Mouse (Mus musculus) liver, embryonic 16.5 days (tissue): ENCODE data around the gene Ctf1. TPM values are rescaled to one million over a fixed set of nuclear protein-coding genes. Genes with fewer than 3 reads are reported as not detected.

Experiments used
- microRNA counts: library from miRNA; unstranded; fragments of <30 nt; microRNA quantifications from one replicate; lab custom pipeline; 2016
- microRNA-seq: library from miRNA; unstranded; fragments of <30 nt; microRNA quantifications from one replicate; pipeline ENCODE4, GENCODE M21; 2016
- polyA plus RNA-seq: library from polyadenylated mRNA; unstranded; fragments of >200 nt; fragmentation: Nextera tagmentation; extraction: Ambion mirVana; gene quantifications from 2 replicates; pipeline ENCODE4 v1.2.1, GENCODE M21; 2015

The Ctf1 gene
- polyA plus RNA-seq, 1 experiment from 2014 or later: 2.5 TPM

MicroRNAs within 50 kb of the gene (microRNA counts, 519-probe panel; counts per million panel counts)
- microRNA mmu-miR-762 (lab: Ali Mortazavi, UCI): 2,254 counts per million, percentile 44 among the panel's probes with 10 or more counts

Small RNA genes lying within 50 kb of the gene (microRNA-seq; reads per million reads assigned to microRNA genes)
- gene Mir762: not detected

Other genes starting within 250 kb of the Ctf1 start
- gene Fbrs, start 233.5 kb upstream of the Ctf1 start, polyA plus RNA-seq: 4.0 and 4.9 TPM in 2 replicates
- gene Srcap, start 200.8 kb upstream of the Ctf1 start, polyA plus RNA-seq: 12.2 and 13.6 TPM in 2 replicates
- 5.1 and 5.5 TPM in 2 replicates for gene Gm42715, start 193.2 kb upstream of the Ctf1 start, polyA plus RNA-seq
- gene Tmem265, start 151.3 kb upstream of the Ctf1 start, polyA plus RNA-seq: 2.9 and 4.3 TPM in 2 replicates
- gene Phkg2, start 139.4 kb upstream of the Ctf1 start, polyA plus RNA-seq: 19.7 and 21.1 TPM in 2 replicates
- 5.9 and 6.5 TPM in 2 replicates for gene Ccdc189, start 124.1 kb upstream of the Ctf1 start, polyA plus RNA-seq
- 17.5 and 18.0 TPM in 2 replicates for gene Rnf40, start 124.0 kb upstream of the Ctf1 start, polyA plus RNA-seq
- gene Zfp629, start 96.9 kb upstream of the Ctf1 start, polyA plus RNA-seq: 1.4 and 2.1 TPM in 2 replicates
- gene Bcl7c, start 3.8 kb upstream of the Ctf1 start, polyA plus RNA-seq: 16.8 and 17.0 TPM in 2 replicates
- gene Ctf2, start 19.4 kb downstream of the Ctf1 start, polyA plus RNA-seq: 0.05 TPM in 2 replicates
- 1.9 and 2.0 TPM in 2 replicates for gene Fbxl19, start 31.8 kb downstream of the Ctf1 start, polyA plus RNA-seq
- 11.2 and 12.9 TPM in 2 replicates for gene Orai3, start 57.1 kb downstream of the Ctf1 start, polyA plus RNA-seq
- gene Setd1a, start 63.9 kb downstream of the Ctf1 start, polyA plus RNA-seq: 7.5 and 7.9 TPM in 2 replicates
- gene Gm49388, start 72.9 kb downstream of the Ctf1 start, polyA plus RNA-seq: not detected in 2 replicates
- 72.9 and 80.3 TPM in 2 replicates for gene Hsd3b7, start 87.9 kb downstream of the Ctf1 start, polyA plus RNA-seq
- gene Stx4a, start 111.6 kb downstream of the Ctf1 start, polyA plus RNA-seq: 11.8 TPM in 2 replicates
- gene Stx1b, start 111.8 kb downstream of the Ctf1 start, polyA plus RNA-seq: 0.25 and 0.40 TPM in 2 replicates
- 4.8 and 4.9 TPM in 2 replicates for gene Zfp646, start 163.5 kb downstream of the Ctf1 start, polyA plus RNA-seq
- 4.5 and 5.0 TPM in 2 replicates for gene Zfp668, start 164.1 kb downstream of the Ctf1 start, polyA plus RNA-seq
- 0.28 and 0.41 TPM in 2 replicates for gene Prss53, start 178.2 kb downstream of the Ctf1 start, polyA plus RNA-seq
- not detected in 2 replicates for gene Gm21974, start 182.7 kb downstream of the Ctf1 start, polyA plus RNA-seq
- 140 and 149 TPM in 2 replicates for gene Vkorc1, start 182.9 kb downstream of the Ctf1 start, polyA plus RNA-seq
- gene Bckdk, start 191.3 kb downstream of the Ctf1 start, polyA plus RNA-seq: 45.9 and 51.1 TPM in 2 replicates
- 12.9 and 13.3 TPM in 2 replicates for gene Kat8, start 199.8 kb downstream of the Ctf1 start, polyA plus RNA-seq
- 14.8 and 18.5 TPM in 2 replicates for gene Prss8, start 217.4 kb downstream of the Ctf1 start, polyA plus RNA-seq
- gene Prss36, start 234.0 kb downstream of the Ctf1 start, polyA plus RNA-seq: 2.9 and 3.0 TPM in 2 replicates